Mouse (Mus musculus) embryonic stem cell, embryonic (primary cell): ENCODE measurements at regions not wholly inside any gene's neighbourhood (a gene's known extent, or its start where the extent isn't known, plus 50 kb on each side); places are given as distances from the start of the nearest gene placed in this dataset.

Source experiments
- CTCF ChIA-PET, 4 experiments: fragments of 300-600 bp in 2 of 4; fragments of 350-600 bp in 2 of 4; sonication (Branson Sonifier 250); formaldehyde crosslinking; loops; one replicate each; lab custom pipeline; 2022; ENCODE audit warnings: inconsistent platforms in 2 of 4; lab: Charles Lee
- POLR2A ChIA-PET, 4 experiments: fragments of 300-600 bp in 2 of 4; fragments of 350-600 bp in 2 of 4; sonication (Branson Sonifier 250); formaldehyde crosslinking; loops; one replicate each; lab custom pipeline; 2022; ENCODE audit warnings: antibody characterized with exemption in 4 of 4, inconsistent platforms in 1 of 4; lab: Charles Lee

GRCm38 (mm10) chr7:115222642-115223041 is 479.1 kb downstream of the Insc start:
- ChIA-PET POLR2A (no interaction called here), CTCF (no interaction called here)

- ChIA-PET CTCF (no interaction called here), POLR2A (no interaction called here)
Measured at GRCm38 (mm10) chr7:115230525-115230924, 487.0 kb downstream of the Insc start.

- ChIA-PET POLR2A (interaction anchor here in 1 of 4 experiments (0.6 kb wide), 1 partner anchor 8 kb away, joined by 3 read pairs; no protein-coding TSS in a partner anchor), CTCF (no interaction called here)
Measured at GRCm38 (mm10) chr7:115233850-115234436, 490.4 kb downstream of the Insc start.

GRCm38 (mm10) chr7:115237131-115237530 is 493.6 kb downstream of the Insc start:
- ChIA-PET POLR2A (no interaction called here), CTCF (no interaction called here)

GRCm38 (mm10) chr7:115251591-115252369 is 508.3 kb downstream of the Insc start:
- POLR2A ChIA-PET: no interaction called here
- CTCF ChIA-PET: no interaction called here

GRCm38 (mm10) chr7:115252370-115252750 is 508.9 kb downstream of the Insc start:
- CTCF ChIA-PET: no interaction called here
- POLR2A ChIA-PET: no interaction called here

GRCm38 (mm10) chr7:115258626-115259025 is 515.1 kb downstream of the Insc start:
- POLR2A ChIA-PET: no interaction called here

GRCm38 (mm10) chr7:115263082-115263481 is 519.6 kb downstream of the Insc start:
- POLR2A ChIA-PET: interaction anchor here in 1 of 4 experiments (0.6 kb wide), 1 partner anchor 683 kb away, joined by 3 read pairs; no protein-coding TSS in a partner anchor
- CTCF ChIA-PET: no interaction called here

More at GRCm38 (mm10) chr7:115258626-115259025, 515.1 kb downstream of the Insc start:
- CTCF ChIA-PET: interaction anchor here in 1 of 4 experiments (0.6 kb wide), 1 partner anchor 709 kb away, joined by 3 read pairs; no protein-coding TSS in a partner anchor

- POLR2A ChIA-PET: no interaction called here
- CTCF ChIA-PET: no interaction called here
Measured at GRCm38 (mm10) chr7:115266141-115266540, 522.6 kb downstream of the Insc start.

- POLR2A ChIA-PET: no interaction called here
- CTCF ChIA-PET: no interaction called here
Measured at GRCm38 (mm10) chr7:115270803-115271202, 527.3 kb downstream of the Insc start.

- CTCF ChIA-PET: no interaction called here
- POLR2A ChIA-PET: interaction anchor here in 1 of 4 experiments (0.6 kb wide), 1 partner anchor 646 kb away, joined by 3 read pairs; no protein-coding TSS in a partner anchor
Measured at GRCm38 (mm10) chr7:115274836-115275235, 531.3 kb downstream of the Insc start.

GRCm38 (mm10) chr7:115290801-115291417 is 547.4 kb downstream of the Insc start:
- CTCF ChIA-PET: no interaction called here
- POLR2A ChIA-PET: no interaction called here

GRCm38 (mm10) chr7:115294655-115295230 is 551.2 kb downstream of the Insc start:
- ChIA-PET POLR2A (interaction anchor here in 2 of 4 experiments (0.6 to 1.3 kb wide), 2 partner anchors 10 to 75 kb away, joined by 3 read pairs; no protein-coding TSS in a partner anchor), CTCF (no interaction called here)

GRCm38 (mm10) chr7:115300241-115300640 is 556.7 kb downstream of the Insc start:
- CTCF ChIA-PET: no interaction called here
- POLR2A ChIA-PET: no interaction called here

- CTCF ChIA-PET: no interaction called here
- POLR2A ChIA-PET: no interaction called here
Measured at GRCm38 (mm10) chr7:115308377-115308776, 564.9 kb downstream of the Insc start.

GRCm38 (mm10) chr7:115310400-115311225 is 567.1 kb downstream of the Insc start:
- ChIA-PET CTCF (interaction anchor here in 1 of 4 experiments (0.6 kb wide), 2 partner anchors 179 to 664 kb away, joined by 3 to 4 read pairs; no protein-coding TSS in a partner anchor), POLR2A (no interaction called here)

- ChIA-PET CTCF (no interaction called here), POLR2A (no interaction called here)
Measured at GRCm38 (mm10) chr7:115319504-115319903, 576.0 kb downstream of the Insc start.

- CTCF ChIA-PET: no interaction called here
- POLR2A ChIA-PET: interaction anchor here in 1 of 4 experiments (0.5 kb wide), 1 partner anchor 1327 kb away, joined by 4 read pairs; no protein-coding TSS in a partner anchor
Measured at GRCm38 (mm10) chr7:115322989-115323388, 579.5 kb downstream of the Insc start.

- POLR2A ChIA-PET: no interaction called here
- CTCF ChIA-PET: no interaction called here
Measured at GRCm38 (mm10) chr7:115328300-115328699, 584.8 kb downstream of the Insc start.
